Mouse (Mus musculus) E14TG2a.4 (cell line): Measurements from ENCODE around the gene Gm21970.

Source experiments
- H3K27me3 ChIP-seq: 2 replicates; pipeline ENCODE4 v1.6.1; 2014; ENCODE audit warnings: low read length, control low read depth; ENCODE audit not compliant: insufficient read depth
- H3K36me3 ChIP-seq: 2 replicates; pipeline ENCODE4 v1.6.1; 2014; ENCODE audit warnings: low read length, control low read depth; ENCODE audit not compliant: insufficient read depth
- H3K4me1 ChIP-seq: replicated peaks from 2 replicates; pipeline ENCODE4 v1.6.1; 2014; ENCODE audit warnings: low read depth, low read length, control low read depth
- H3K4me3 ChIP-seq: replicated peaks from 2 replicates; pipeline ENCODE4 v1.5.1; 2014; ENCODE audit warnings: mild to moderate bottlenecking, low read length
- H3K9me3 ChIP-seq: 2 replicates; pipeline ENCODE4 v1.6.1; 2014; ENCODE audit warnings: low read length, control low read depth
- CTCF ChIP-seq: conservative IDR thresholded peaks from 2 replicates; pipeline ENCODE4 v1.5.1; 2014; ENCODE audit warnings: low read length
- NANOG ChIP-seq: IDR thresholded peaks from 2 replicates; pipeline ENCODE4 v1.6.1; 2014; ENCODE audit warnings: borderline replicate concordance, low read length, mixed read lengths
- POU5F1 ChIP-seq: IDR thresholded peaks from 2 replicates; pipeline ENCODE4 v1.6.1; 2014; ENCODE audit warnings: low read length, borderline replicate concordance

Gene Gm21970

DNA sequence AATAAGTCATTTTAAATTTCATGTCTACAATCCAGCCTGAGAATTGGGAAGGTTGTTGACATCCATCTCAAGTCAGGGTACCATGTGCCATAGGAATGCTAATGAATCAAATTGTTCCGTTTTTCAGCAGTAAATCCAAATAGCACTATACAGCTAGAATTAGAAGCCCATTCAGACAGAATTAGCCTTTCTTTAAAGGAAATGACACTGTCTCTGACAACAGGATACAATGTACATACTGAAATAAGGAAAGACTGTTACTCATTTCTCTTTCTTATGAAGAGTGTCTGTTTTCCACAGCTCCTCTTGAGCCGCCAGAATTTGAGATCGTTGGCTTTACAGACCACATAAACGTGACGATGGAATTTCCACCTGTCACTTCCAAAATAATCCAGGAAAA lies at the start of gene Gm21970:
TSS of gene Gm21970 (plus strand) at position 301 of the 400 bp plus-strand sequence.
- Histone ChIP-seq H3K4me1 (no peaks in the 10 kb centered on the region), H3K36me3 (peaks cover 26% of the 10 kb centered on the region), H3K9me3 (no peaks in the 10 kb centered on the region), H3K4me3 (no peak within 1 kb of the TSS), H3K27me3 (no peaks in the 10 kb centered on the region)
- TF ChIP-seq NANOG (no peak), CTCF (no peak), POU5F1 (no peak)

GRCm38 (mm10) chr16:91346491-91346890 lies 45.0 kb upstream of the Gm21970 start:
- peaks cover 23% of the 10 kb centered on the region for H3K27me3 ChIP-seq
- H3K4me3 ChIP-seq: no peak overlapping the region
- peaks cover 14% of the 10 kb centered on the region for H3K4me1 ChIP-seq
- H3K9me3 ChIP-seq: no peaks in the 10 kb centered on the region
- TF ChIP-seq NANOG (no peak), CTCF (no peak), POU5F1 (no peak)
- H3K36me3 ChIP-seq: no peaks in the 10 kb centered on the region

DNA sequence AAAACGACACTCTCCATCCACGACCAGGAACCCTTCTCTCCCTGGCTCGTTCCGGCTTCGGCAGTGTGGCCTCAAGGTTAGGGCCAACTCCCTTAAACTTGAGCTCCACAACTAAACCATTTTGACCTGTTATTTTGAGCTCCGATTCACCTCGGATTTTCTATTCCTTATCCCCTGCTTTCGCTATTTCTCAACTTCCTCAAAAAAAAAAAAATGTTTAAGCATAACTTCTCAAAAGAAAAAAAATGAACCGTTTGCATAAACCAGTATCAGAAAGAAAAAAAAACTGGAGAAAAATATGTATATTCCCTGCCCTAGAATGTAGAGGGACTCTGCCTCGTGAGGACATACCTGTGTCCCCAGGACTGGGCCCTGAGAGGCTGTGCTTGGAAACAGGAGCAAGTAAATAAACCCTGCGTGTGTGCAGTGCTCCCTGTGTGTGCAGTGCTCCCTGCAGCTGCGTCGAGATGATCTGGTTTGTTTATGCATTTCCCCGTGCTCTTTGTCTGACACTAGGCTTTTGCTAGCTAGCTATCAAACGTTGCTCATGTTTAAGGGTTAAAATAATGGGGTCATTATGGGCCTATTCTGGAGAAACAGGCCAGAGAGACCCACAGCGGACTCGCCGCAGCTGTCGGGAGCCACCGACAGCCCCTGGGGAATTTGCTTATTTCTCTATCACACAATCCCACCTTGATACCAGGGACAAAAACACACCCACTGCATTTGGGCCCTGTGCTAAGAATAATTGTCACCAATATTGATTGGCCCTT lies 43.8 kb upstream of the Gm21970 start:
- Histone ChIP-seq H3K36me3 (no peaks in the 10 kb centered on the region), H3K4me1 (peaks cover 14% of the 10 kb centered on the region), H3K4me3 (no peak overlapping the region), H3K27me3 (peaks cover 28% of the 10 kb centered on the region), H3K9me3 (no peaks in the 10 kb centered on the region)
- TF ChIP-seq NANOG (no peak), CTCF (no peak), POU5F1 (no peak)

DNA sequence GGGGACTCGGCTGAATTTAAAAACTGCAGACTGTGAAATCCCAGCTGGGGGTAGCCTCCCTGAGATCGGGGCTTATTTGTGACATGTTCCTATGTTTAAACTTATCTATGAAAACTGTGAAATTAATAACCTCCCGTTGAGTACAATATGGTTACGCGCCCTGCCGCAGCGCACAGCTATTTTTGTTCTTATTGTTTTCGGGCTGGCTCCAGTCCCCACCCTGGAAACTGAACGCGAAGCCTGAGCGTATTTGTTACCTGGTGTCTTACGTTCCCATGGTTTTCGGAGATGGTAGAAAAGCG lies 43.3 kb upstream of the Gm21970 start:
- TF ChIP-seq NANOG (no peak), POU5F1 (no peak), CTCF (no peak)
- Histone ChIP-seq H3K4me1 (peaks cover 14% of the 10 kb centered on the region), H3K9me3 (no peaks in the 10 kb centered on the region), H3K27me3 (peaks cover 34% of the 10 kb centered on the region), H3K4me3 (no peak overlapping the region), H3K36me3 (no peaks in the 10 kb centered on the region)

GRCm38 (mm10) chr16:91348588-91349330 lies 42.8 kb upstream of the Gm21970 start:
- no peaks in the 10 kb centered on the region for H3K36me3 ChIP-seq
- no peak overlapping the region for H3K4me3 ChIP-seq
- TF ChIP-seq NANOG (no peak), CTCF (no peak), POU5F1 (no peak)
- H3K27me3 ChIP-seq: peaks cover 37% of the 10 kb centered on the region
- H3K9me3 ChIP-seq: no peaks in the 10 kb centered on the region
- H3K4me1 ChIP-seq: peaks cover 14% of the 10 kb centered on the region

DNA sequence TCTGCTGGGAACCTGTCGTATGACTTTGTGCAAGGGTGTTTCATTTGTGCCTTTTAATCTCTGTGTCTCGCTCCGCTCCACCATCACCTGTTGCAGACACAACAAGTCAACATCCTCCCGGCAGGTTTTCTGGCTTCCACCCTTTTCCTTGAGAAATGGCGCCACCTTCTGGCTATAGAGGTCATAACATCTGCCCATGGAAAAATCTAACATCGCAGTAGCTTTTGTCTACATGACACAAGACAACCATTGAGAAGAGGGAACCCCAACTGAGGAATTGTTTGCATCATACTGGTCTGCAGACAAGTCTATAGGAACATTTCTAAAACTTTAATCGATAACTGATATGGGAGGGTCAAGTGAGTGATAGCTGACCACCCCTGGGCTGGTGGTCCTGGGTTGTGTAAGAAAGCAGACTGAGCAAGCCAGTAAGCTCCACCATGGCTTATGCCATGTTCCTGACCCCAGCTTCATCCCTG lies 39.4 kb upstream of the Gm21970 start:
- no peaks in the 10 kb centered on the region for H3K9me3 ChIP-seq
- peaks cover 33% of the 10 kb centered on the region for H3K27me3 ChIP-seq
- TF ChIP-seq CTCF (peak; percentile 60), POU5F1 (no peak)
- peaks cover 11% of the 10 kb centered on the region for H3K4me1 ChIP-seq
- H3K36me3 ChIP-seq: no peaks in the 10 kb centered on the region
- no peak overlapping the region for H3K4me3 ChIP-seq

DNA sequence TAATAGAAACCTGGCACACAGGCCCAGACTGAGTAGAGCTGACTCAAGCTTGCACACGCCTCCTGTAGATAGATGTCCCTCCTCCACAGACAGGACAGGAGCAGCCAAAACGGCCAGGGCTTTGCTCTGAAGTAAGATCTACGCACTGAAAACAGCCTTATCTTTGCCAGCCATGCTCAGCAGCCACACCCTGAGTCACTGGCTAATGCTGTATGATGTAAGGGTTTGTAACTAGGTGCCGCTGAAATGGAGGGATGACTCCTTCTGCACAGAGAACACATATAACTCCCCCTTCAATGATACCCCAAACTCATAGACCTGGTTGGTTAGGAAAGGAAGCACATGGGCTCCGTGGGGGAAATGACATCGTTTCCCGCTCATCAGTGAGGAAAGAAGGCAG lies 38.8 kb upstream of the Gm21970 start:
- Histone ChIP-seq H3K4me1 (peaks cover 10% of the 10 kb centered on the region), H3K27me3 (peaks cover 32% of the 10 kb centered on the region), H3K9me3 (no peaks in the 10 kb centered on the region), H3K36me3 (no peaks in the 10 kb centered on the region), H3K4me3 (no peak overlapping the region)
- no peak for TF ChIP-seq NANOG
- no peak for TF ChIP-seq CTCF
- TF ChIP-seq POU5F1: no peak

DNA sequence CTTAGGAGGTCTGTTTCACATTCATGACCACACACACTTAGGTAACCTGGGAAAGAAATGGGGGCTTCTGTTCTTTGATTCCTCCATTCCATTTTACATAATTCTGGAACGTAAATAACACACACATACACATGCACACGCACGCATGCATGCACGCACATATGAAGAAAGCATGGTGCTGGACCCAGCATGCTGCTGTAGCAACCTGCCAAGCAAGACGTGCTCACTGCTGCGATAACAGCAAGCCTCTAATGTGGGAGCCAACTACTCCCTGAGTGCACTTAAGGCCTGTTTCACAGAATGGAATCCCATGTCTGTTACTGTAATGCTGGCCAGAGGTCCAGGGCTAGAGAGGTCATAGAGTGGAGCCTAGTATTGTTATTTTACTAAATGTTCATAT lies 38.3 kb upstream of the Gm21970 start:
- H3K4me1 ChIP-seq: peaks cover 5% of the 10 kb centered on the region; the same call in 1 of the 2 replicates
- no peaks in the 10 kb centered on the region for H3K9me3 ChIP-seq
- no peak for TF ChIP-seq NANOG
- no peak for TF ChIP-seq CTCF
- TF ChIP-seq POU5F1: no peak
- peaks cover 28% of the 10 kb centered on the region for H3K27me3 ChIP-seq
- H3K36me3 ChIP-seq: no peaks in the 10 kb centered on the region
- H3K4me3 ChIP-seq: no peak overlapping the region

DNA sequence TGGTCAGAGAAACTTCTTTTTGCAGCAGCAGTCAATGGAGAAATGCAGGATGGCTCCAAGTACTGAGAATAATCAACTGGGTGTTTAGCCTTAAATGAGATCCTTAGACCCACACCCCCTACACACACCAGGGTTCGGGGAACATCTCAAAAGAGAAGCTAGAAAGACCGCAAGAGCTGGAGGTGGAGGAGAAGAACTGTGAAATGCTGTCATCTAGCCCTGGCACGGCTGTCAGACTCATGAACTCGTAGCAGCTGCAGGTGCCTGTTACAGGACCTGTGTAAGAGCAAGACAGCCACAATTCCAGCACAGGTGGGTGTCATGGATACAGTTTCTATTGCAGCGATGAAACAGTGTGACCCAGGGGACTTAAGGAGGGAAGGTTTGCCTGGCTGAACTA lies 37.9 kb upstream of the Gm21970 start:
- Histone ChIP-seq H3K36me3 (no peaks in the 10 kb centered on the region), H3K9me3 (no peaks in the 10 kb centered on the region), H3K4me1 (0 out of 2 replicates have a peak, but pooled peaks cover 2% of the 10 kb centered on the region), H3K27me3 (peaks cover 26% of the 10 kb centered on the region), H3K4me3 (no peak overlapping the region)
- TF ChIP-seq CTCF (no peak), POU5F1 (no peak), NANOG (no peak)
